Mouse (Mus musculus) heart, adult 2 months (tissue): ENCODE measurements around the gene Rnf186.

Experiments used
- CTCF ChIP-seq: fragments of 200-600 bp; IDR thresholded peaks from 2 replicates; pipeline ENCODE4 v1.8.1; 2022; ENCODE audit warnings: antibody characterized with exemption, mild to moderate bottlenecking, moderate library complexity
- POLR2A ChIP-seq: fragments of 200-500 bp; IDR thresholded peaks from 2 replicates; pipeline ENCODE4 v1.6.1; 2011; ENCODE audit warnings: mild to moderate bottlenecking, low read depth, low read length, control low read depth; ENCODE audit not compliant: insufficient read depth

GRCm38 (mm10) chr4:138925561-138925960 lies 41.4 kb upstream of the Rnf186 start:
- TF ChIP-seq POLR2A (no peak), CTCF (no peak)
